Mouse (Mus musculus): ENCODE results near the gene Mapk14. TPM values are rescaled to one million over a fixed set of nuclear protein-coding genes. Genes with fewer than 3 reads are reported as not detected.

Mapk14 gene
- 69.1 and 76.3 TPM in 2 replicates for total RNA-seq (2021)
- long read RNA-seq, experiment 1, transcript Mapk14-202 (12 exons, 3,548 nt): major isoform, 71 of 101 reads
- long read RNA-seq, experiment 1, transcript Mapk14-201 (12 exons, 3,562 nt): minor isoform, 13 of 101 reads
- long read RNA-seq, experiment 1, partial matches to known transcripts: 6 of 101 reads
- long read RNA-seq, experiment 1, other reads (novel, unspliced or antisense): 10 of 101 reads
- long read RNA-seq, experiment 2, transcript Mapk14-202 (12 exons, 3,548 nt): major isoform, 43 of 73 reads
- long read RNA-seq, experiment 2, transcript Mapk14-201 (12 exons, 3,562 nt): minor isoform, 7 of 73 reads
- long read RNA-seq, experiment 2, partial matches to known transcripts: 7 of 73 reads
- long read RNA-seq, experiment 2, other reads (novel, unspliced or antisense): 15 of 73 reads

GRCm38 (mm10) chr17:28690776-28691686 lies at the start of gene Mapk14:
TSS of gene Mapk14 (plus strand) at chr17:28691329.
- DNase-seq: peak; percentile 100

- DNase-seq: no peak
Measured at GRCm38 (mm10) chr17:28643697-28644096, 47.4 kb upstream of the Mapk14 start.

GRCm38 (mm10) chr17:28644112-28644511 lies 47.0 kb upstream of the Mapk14 start:
- DNase-seq: no peak

GRCm38 (mm10) chr17:28646221-28646620 lies 44.9 kb upstream of the Mapk14 start:
- no peak for DNase-seq

- DNase-seq: peak; percentile 67
Measured at GRCm38 (mm10) chr17:28648607-28649370, 42.3 kb upstream of the Mapk14 start.

- DNase-seq: peak; percentile 18
Measured at GRCm38 (mm10) chr17:28650268-28650667, 40.9 kb upstream of the Mapk14 start.

- no peak for DNase-seq
Measured at GRCm38 (mm10) chr17:28657936-28658335, 33.2 kb upstream of the Mapk14 start.

- no peak for DNase-seq
Measured at GRCm38 (mm10) chr17:28659564-28659963, 31.6 kb upstream of the Mapk14 start.

GRCm38 (mm10) chr17:28682311-28683084 lies 8.6 kb upstream of the Mapk14 start:
- DNase-seq: peak; percentile 25

GRCm38 (mm10) chr17:28683601-28684000 lies 7.5 kb upstream of the Mapk14 start:
- no peak for DNase-seq

GRCm38 (mm10) chr17:28684631-28685030 lies 6.5 kb upstream of the Mapk14 start:
- no peak for DNase-seq

- DNase-seq: no peak
Measured at GRCm38 (mm10) chr17:28687354-28687753, 3.8 kb upstream of the Mapk14 start.

- peak; percentile 58 for DNase-seq
Measured at GRCm38 (mm10) chr17:28689586-28690283, 1.4 kb upstream of the Mapk14 start, which contains the start of gene Slc26a8. TSS of gene Slc26a8 (minus strand) at chr17:28690233.

GRCm38 (mm10) chr17:28691687-28692340 lies 685 bp downstream of the Mapk14 start:
- DNase-seq: peak; percentile 83

- peak; percentile 79 for DNase-seq
Measured at GRCm38 (mm10) chr17:28692341-28692710, 1.2 kb downstream of the Mapk14 start.

GRCm38 (mm10) chr17:28693086-28693485 lies 2.0 kb downstream of the Mapk14 start:
- no peak for DNase-seq

GRCm38 (mm10) chr17:28694078-28694477 lies 2.9 kb downstream of the Mapk14 start:
- DNase-seq: no peak

GRCm38 (mm10) chr17:28694832-28695231 lies 3.7 kb downstream of the Mapk14 start:
- DNase-seq: no peak

- DNase-seq: no peak
Measured at GRCm38 (mm10) chr17:28696641-28697040, 5.5 kb downstream of the Mapk14 start.
